Mouse (Mus musculus) MEL (cell line): ENCODE measurements around the gene Zfp74. TPM values are rescaled to one million over a fixed set of nuclear protein-coding genes. Genes with fewer than 3 reads are reported as not detected.
A peak's percentile ranks its signal among the peaks of the same experiment; 100 is the strongest.

Experiments used
- DNase-seq: peaks from one replicate; pipeline ENCODE4 v3.0.0; 2011; ENCODE audit warnings: low read depth, low spot score
- H3K27ac ChIP-seq: 2 replicates; pipeline ENCODE4 v1.5.1; 2012; ENCODE audit warnings: low read depth, mild to moderate bottlenecking, control low read depth, low read length, moderate library complexity; ENCODE audit not compliant: control insufficient read depth
- H3K27me3 ChIP-seq, 2 experiments: fragments of 150-350 bp in 1 of 2; sonication (generic) in 1 of 2; 2 replicates each; pipeline ENCODE4 v1.6.1; 2012; ENCODE audit warnings: low read length in 2 of 2, mild to moderate bottlenecking in 2 of 2, improper control_type of control experiment in 1 of 2, moderate library complexity in 1 of 2; ENCODE audit not compliant: insufficient read depth in 2 of 2, control insufficient read depth in 1 of 2
- H3K36me3 ChIP-seq, 2 experiments: 2 replicates each; pipeline ENCODE4 v1.6.1; 2012 to 2014; ENCODE audit warnings: low read length in 2 of 2, improper control_type of control experiment in 1 of 2, inconsistent platforms in 1 of 2, mild to moderate bottlenecking in 1 of 2; ENCODE audit not compliant: insufficient read depth in 2 of 2, control insufficient read depth in 1 of 2
- H3K4me1 ChIP-seq, 2 experiments: fragments of 150-350 bp in 1 of 2; sonication (generic) in 1 of 2; 2 replicates each; pipeline ENCODE4 v1.6.1; 2012; ENCODE audit warnings: low read length in 2 of 2, improper control_type of control experiment in 1 of 2, mild to moderate bottlenecking in 1 of 2; ENCODE audit not compliant: insufficient read depth in 2 of 2, control insufficient read depth in 1 of 2
- H3K4me3 ChIP-seq, 2 experiments: fragments of 150-350 bp in 1 of 2; sonication (generic) in 1 of 2; 2 replicates each; pipeline ENCODE4 v1.5.1; 2012; ENCODE audit warnings: low read depth in 2 of 2, low read length in 2 of 2, mild to moderate bottlenecking in 2 of 2, moderate library complexity in 2 of 2, control low read depth in 1 of 2, improper control_type of control experiment in 1 of 2; ENCODE audit not compliant: control insufficient read depth in 1 of 2, insufficient read depth in 1 of 2
- H3K79me2 ChIP-seq: 2 replicates; pipeline ENCODE4 v1.6.1; 2012; ENCODE audit warnings: mild to moderate bottlenecking, low read length, moderate library complexity; ENCODE audit not compliant: control insufficient read depth, poor library complexity, insufficient read depth
- H3K9ac ChIP-seq: 2 replicates; pipeline ENCODE4 v1.6.1; 2012; ENCODE audit warnings: low read depth, mild to moderate bottlenecking, control low read depth, low read length, moderate library complexity; ENCODE audit not compliant: control insufficient read depth, poor library complexity, severe bottlenecking
- H3K9me3 ChIP-seq: fragments of 150-350 bp; sonication (generic); replicated peaks from 2 replicates; pipeline ENCODE4 v1.6.1; 2012; ENCODE audit warnings: mild to moderate bottlenecking, low read length, improper control_type of control experiment, moderate library complexity; ENCODE audit not compliant: insufficient read depth
- BHLHE40 ChIP-seq: IDR thresholded peaks from 2 replicates; pipeline ENCODE4 v1.6.1; 2012; ENCODE audit warnings: low read depth, mild to moderate bottlenecking, inconsistent platforms, low read length, improper control_type of control experiment, borderline replicate concordance
- E2F4 ChIP-seq: IDR thresholded peaks from 2 replicates; pipeline ENCODE4 v1.6.1; 2011; ENCODE audit warnings: low read depth, low read length, improper control_type of control experiment, borderline replicate concordance
- ELF1 ChIP-seq: IDR thresholded peaks from 2 replicates; pipeline ENCODE4 v1.6.1; 2014; ENCODE audit warnings: low read depth, mild to moderate bottlenecking, inconsistent platforms, low read length, improper control_type of control experiment, moderate library complexity
- EP300 ChIP-seq, 2 experiments: IDR thresholded peaks; 2 replicates each; pipeline ENCODE4 v1.6.1; 2011; ENCODE audit warnings: improper control_type of control experiment in 2 of 2, low read length in 2 of 2, low read depth in 1 of 2, mild to moderate bottlenecking in 1 of 2
- ETS1 ChIP-seq: IDR thresholded peaks from 2 replicates; pipeline ENCODE4 v1.6.1; 2012; ENCODE audit warnings: low read depth, mild to moderate bottlenecking, inconsistent platforms, low read length, improper control_type of control experiment, moderate library complexity
- GABPA ChIP-seq: IDR thresholded peaks from 2 replicates; pipeline ENCODE4 v1.6.1; 2012; ENCODE audit warnings: low read depth, mild to moderate bottlenecking, inconsistent platforms, low read length, improper control_type of control experiment, moderate library complexity
- GATA1 ChIP-seq: IDR thresholded peaks from 2 replicates; pipeline ENCODE4 v1.6.1; 2011; ENCODE audit warnings: low read depth, low read length, improper control_type of control experiment
- KAT2A ChIP-seq: conservative IDR thresholded peaks from 2 replicates; pipeline ENCODE4 v1.6.1; 2012; ENCODE audit warnings: low read depth, low read length, improper control_type of control experiment, inconsistent platforms
- MYC ChIP-seq: IDR thresholded peaks from 2 replicates; pipeline ENCODE4 v1.6.1; 2011; ENCODE audit warnings: low read depth, mild to moderate bottlenecking, low read length, improper control_type of control experiment, moderate library complexity
- POLR2A ChIP-seq, 2 experiments: IDR thresholded peaks; 2 replicates each; pipeline ENCODE4 v1.6.1; 2011 to 2012; ENCODE audit warnings: low read length in 2 of 2, mild to moderate bottlenecking in 2 of 2, control low read depth in 1 of 2, improper control_type of control experiment in 1 of 2, low read depth in 1 of 2, moderate library complexity in 1 of 2; ENCODE audit not compliant: control insufficient read depth in 1 of 2, insufficient read depth in 1 of 2, poor library complexity in 1 of 2
- RCOR1 ChIP-seq: IDR thresholded peaks from 2 replicates; pipeline ENCODE4 v1.6.1; 2012; ENCODE audit warnings: low read depth, mild to moderate bottlenecking, inconsistent platforms, low read length, improper control_type of control experiment
- TAL1 ChIP-seq: IDR thresholded peaks from 2 replicates; pipeline ENCODE4 v1.6.1; 2012; ENCODE audit warnings: mild to moderate bottlenecking, inconsistent platforms, low read length, moderate library complexity, mixed read lengths
- TBP ChIP-seq: IDR thresholded peaks from 2 replicates; pipeline ENCODE4 v1.8.0; 2011; ENCODE audit warnings: low read depth, low read length, improper control_type of control experiment
- UBTF ChIP-seq: IDR thresholded peaks from 2 replicates; pipeline ENCODE4 v1.6.1; 2012; ENCODE audit warnings: low read depth, mild to moderate bottlenecking, inconsistent platforms, low read length, improper control_type of control experiment, moderate library complexity, borderline replicate concordance; ENCODE audit not compliant: insufficient read depth
- polyA plus RNA-seq, 2 experiments: library from polyadenylated mRNA; stranded (reverse) in 1 of 2; unstranded in 1 of 2; fragments of >175 nt in 1 of 2; fragments of >200 nt in 1 of 2; gene quantifications; 2 replicates each; pipeline versions ENCODE4 v1.2.1 to v1.2.4; 2012; ENCODE audit warnings: low replicate concordance in 2 of 2, low read depth in 1 of 2; ENCODE audit not compliant: insufficient read length in 2 of 2, insufficient read depth in 1 of 2, missing spikeins in 1 of 2
- total RNA-seq: library from RNA; depleted of rRNA; stranded (reverse); fragments of 300-350 nt; gene quantifications from 2 replicates; pipeline ENCODE4 v1.2.3, GENCODE M21; 2012

The Zfp74 gene
- total and polyA plus RNA-seq, 3 experiments = 4.8 to 9.4 TPM; not detected in 1

DNA sequence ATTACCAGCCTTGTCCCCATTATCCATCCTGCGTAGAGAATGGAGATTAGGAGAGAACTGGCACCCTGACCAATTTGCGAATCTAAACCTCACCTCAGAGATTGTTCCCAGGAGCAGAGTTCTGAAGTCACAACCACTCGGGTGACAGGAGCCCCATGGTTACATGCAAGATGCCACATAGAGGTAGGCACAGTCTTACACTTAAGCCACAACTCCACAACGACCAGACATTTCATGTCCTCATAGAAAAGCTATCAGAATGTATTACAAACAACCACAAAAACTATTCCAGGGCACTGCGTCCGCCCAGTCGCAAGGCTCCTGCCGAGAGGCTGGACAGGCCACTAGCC, 29.4 kb upstream of the Zfp74 start:
- no peak for DNase-seq
- H3K4me1 ChIP-seq = peaks cover 6 to 11% of the 10 kb centered on the region in 2 experiments; a peak in 3 of 4 replicates
- peak overlapping the region; percentile 85 to 90 for H3K4me3 ChIP-seq
- no peaks in the 10 kb centered on the region for H3K9me3 ChIP-seq
- no peaks in the 10 kb centered on the region for H3K27me3 ChIP-seq
- peaks cover 0 to 13% of the 10 kb centered on the region in 2 experiments; a peak in 3 of 4 replicates for H3K36me3 ChIP-seq
- H3K9ac ChIP-seq = peak overlapping the region; percentile 83
- H3K27ac ChIP-seq = peak overlapping the region; percentile 68
- peak; percentile 51; the same call in 1 of the 2 replicates for TF ChIP-seq TBP
- no peak for TF ChIP-seq UBTF
- TF ChIP-seq, all 39 proteins: peak for 1
- peaks cover 8% of the 10 kb centered on the region for H3K79me2 ChIP-seq

DNA sequence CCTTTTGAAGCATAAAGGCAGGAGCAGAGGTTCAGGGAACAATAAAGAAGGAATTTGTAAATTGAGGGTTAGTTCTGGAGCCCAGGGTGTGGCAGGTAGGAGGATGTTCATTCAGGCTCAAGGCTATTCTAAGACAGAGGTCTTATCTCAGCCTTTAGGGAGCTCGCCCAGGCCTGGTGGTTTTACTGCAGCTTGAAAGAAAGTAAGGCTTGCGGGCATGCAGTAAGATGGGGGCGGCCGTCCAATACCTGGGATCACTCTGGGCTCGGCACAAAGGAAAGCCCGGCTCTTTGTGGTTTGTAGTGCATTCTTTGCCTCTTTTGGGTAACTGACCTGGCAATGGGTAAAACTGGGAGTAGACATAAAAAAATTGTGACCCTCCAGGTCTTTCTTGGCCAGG, 29.0 kb upstream of the Zfp74 start:
- H3K79me2 ChIP-seq = peaks cover 8% of the 10 kb centered on the region
- no peaks in the 10 kb centered on the region for H3K9me3 ChIP-seq
- H3K9ac ChIP-seq = peak overlapping the region; percentile 83
- TF ChIP-seq RCOR1 (no peak), POLR2A (IDR thresholded peaks at IDR 0.05; ENCODE audit: control insufficient read depth in 1 of 2, insufficient read depth in 1 of 2, low read depth in 1 of 2, low read length in 2 of 2, poor library complexity in 1 of 2) (no peak), BHLHE40 (no peak), GATA1 (peak; percentile 47), GABPA (no peak), EP300 (IDR thresholded peaks at IDR 0.05; ENCODE audit: low read depth in 1 of 2, low read length in 2 of 2) (0 out of 4 replicates have a peak, but pooled peaks of 1 of the 2 experiments have one; percentile 24)
- DNase-seq = peak; percentile 76
- H3K4me3 ChIP-seq = peak overlapping the region; percentile 85 to 90; a peak in 3 of 4 replicates
- H3K36me3 ChIP-seq = peaks cover 0 to 13% of the 10 kb centered on the region in 2 experiments; a peak in 3 of 4 replicates
- no peaks in the 10 kb centered on the region for H3K27me3 ChIP-seq
- peak overlapping the region; percentile 68 for H3K27ac ChIP-seq
- peaks cover 6 to 11% of the 10 kb centered on the region in 2 experiments; a peak in 3 of 4 replicates for H3K4me1 ChIP-seq

DNA sequence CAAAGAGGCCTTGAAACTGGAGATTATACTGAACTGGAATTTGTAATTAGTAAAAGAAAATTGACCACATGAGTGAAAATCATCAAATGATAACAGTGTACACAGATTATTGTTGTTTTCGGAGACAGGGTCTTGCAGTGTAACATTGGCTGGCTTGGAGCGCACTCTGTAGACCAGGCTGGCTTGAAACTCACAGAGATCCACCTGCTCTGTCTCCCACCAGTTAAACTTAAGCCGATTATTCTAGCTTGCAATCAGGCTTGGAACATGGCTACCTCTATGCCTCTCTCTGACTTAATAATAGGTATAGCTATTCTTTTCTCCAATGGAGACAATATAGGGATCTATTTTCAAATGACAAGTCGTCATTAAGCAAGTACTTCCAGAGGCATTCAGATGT, 28.5 kb upstream of the Zfp74 start:
- Histone ChIP-seq H3K9ac (no peak overlapping the region), H3K27ac (0 out of 2 replicates have a peak overlapping the region, but pooled peaks have one; percentile 3), H3K9me3 (no peaks in the 10 kb centered on the region)

More for the DNA sequence above, 28.5 kb upstream of the Zfp74 start:
- DNase-seq = peak; percentile 16
- Histone ChIP-seq H3K4me3 (no peak overlapping the region), H3K79me2 (peaks cover 8% of the 10 kb centered on the region), H3K27me3 (no peaks in the 10 kb centered on the region), H3K36me3 (peaks cover 0 to 13% of the 10 kb centered on the region in 2 experiments; a peak in 2 of 4 replicates), H3K4me1 (peaks cover 6 to 11% of the 10 kb centered on the region in 2 experiments; a peak in 3 of 4 replicates)
- no peak for TF ChIP-seq MYC
- no peak for TF ChIP-seq E2F4
- no peak for TF ChIP-seq RCOR1
- no peak for TF ChIP-seq ETS1
- no peak for TF ChIP-seq GABPA
- no peak for TF ChIP-seq ELF1
- no peak for TF ChIP-seq TAL1
- TF ChIP-seq KAT2A = no peak
